Mouse (Mus musculus): ENCODE data around the gene Plscr2. TPM values are rescaled to one million over a fixed set of nuclear protein-coding genes. Genes with fewer than 3 reads are reported as not detected.

The Plscr2 gene
- total and polyA plus RNA-seq, 3 experiments = 0.11 to 0.19 TPM; not detected in 1

DNA sequence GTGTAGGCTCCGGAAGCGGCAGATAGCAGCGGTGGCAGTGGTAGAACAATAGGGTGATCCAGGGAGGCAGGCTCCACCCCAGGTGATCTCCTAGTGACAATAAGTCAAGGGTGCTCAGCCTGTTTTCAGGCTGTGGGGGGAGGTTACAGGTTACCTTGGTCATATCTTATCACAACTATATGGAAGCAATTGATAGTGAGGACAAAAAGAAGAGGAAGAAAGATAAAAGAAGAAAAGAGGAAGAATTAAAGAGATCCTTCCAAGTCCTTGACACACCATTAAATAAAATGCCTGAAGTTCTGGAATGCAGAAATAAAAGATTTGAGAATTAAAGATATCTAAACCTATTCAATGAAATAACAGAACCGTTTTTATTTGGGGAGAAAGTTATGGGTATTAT, 51.4 kb downstream of the Plscr2 start:
- Histone ChIP-seq H3K27ac (ENCODE audit: control insufficient read depth, low read depth, low read length) (peak overlapping the region; percentile 63), H3K36me3 (ENCODE audit: control insufficient read depth in 1 of 2, insufficient read depth in 2 of 2, low read length in 2 of 2) (peaks cover 0 to 24% of the 10 kb centered on the region in 2 experiments; a peak in 2 of 4 replicates), H3K27me3 (ENCODE audit: control insufficient read depth in 1 of 2, insufficient read depth in 2 of 2, low read length in 2 of 2) (no peaks in the 10 kb centered on the region), H3K4me1 (ENCODE audit: control insufficient read depth in 1 of 2, insufficient read depth in 2 of 2, low read length in 2 of 2) (peaks cover 11 to 27% of the 10 kb centered on the region in 2 experiments), H3K9ac (ENCODE audit: control insufficient read depth, low read depth, low read length, poor library complexity, severe bottlenecking) (no peak overlapping the region), H3K79me2 (ENCODE audit: control insufficient read depth, insufficient read depth, low read length, poor library complexity) (no peaks in the 10 kb centered on the region), H3K4me3 (ENCODE audit: control insufficient read depth in 1 of 2, insufficient read depth in 1 of 2, low read depth in 2 of 2, low read length in 2 of 2) (peak overlapping the region; percentile 50 to 55; a peak in 3 of 4 replicates), H3K9me3 (replicated peaks; ENCODE audit: insufficient read depth, low read length) (no peaks in the 10 kb centered on the region)
- DNase-seq (ENCODE audit: low read depth, low spot score) = no peak
- peak; percentile 50; the same call in 1 of the 2 replicates for TF ChIP-seq BHLHE40 (IDR thresholded peaks at IDR 0.05; ENCODE audit: borderline replicate concordance, low read depth, low read length)
- TF ChIP-seq GABPA (IDR thresholded peaks at IDR 0.05; ENCODE audit: low read depth, low read length) = no peak
- TF ChIP-seq ZC3H11A (IDR thresholded peaks at IDR 0.05; ENCODE audit: low read depth, low read length) = peak; percentile 21; the same call in 1 of the 2 replicates
- TF ChIP-seq ETS1 (IDR thresholded peaks at IDR 0.05; ENCODE audit: low read depth, low read length) = peak; percentile 84
- peak; percentile 77 for TF ChIP-seq RCOR1 (IDR thresholded peaks at IDR 0.05; ENCODE audit: low read depth, low read length)
- TF ChIP-seq JUND (IDR thresholded peaks at IDR 0.05; ENCODE audit: low read depth, low read length) = no peak
- 0 out of 2 replicates have a peak, but pooled peaks have one; percentile 44 for TF ChIP-seq MAFK (IDR thresholded peaks at IDR 0.05; ENCODE audit: borderline replicate concordance, low read depth, low read length)
- no peak for TF ChIP-seq ZMIZ1 (IDR thresholded peaks at IDR 0.05; ENCODE audit: low read depth, low read length)
- no peak for TF ChIP-seq ZNF384 (IDR thresholded peaks at IDR 0.05; ENCODE audit: low read depth, low read length)
- peak; percentile 96 for TF ChIP-seq GATA1 (IDR thresholded peaks at IDR 0.05; ENCODE audit: low read depth, low read length)
- no peak for TF ChIP-seq CHD1 (IDR thresholded peaks at IDR 0.05; ENCODE audit: low read depth, low read length)
- peak; percentile 93 to 95 for TF ChIP-seq EP300 (IDR thresholded peaks at IDR 0.05; ENCODE audit: low read depth in 1 of 2, low read length in 2 of 2)
- TF ChIP-seq SIN3A (IDR thresholded peaks at IDR 0.05; ENCODE audit: low read length) = 0 out of 2 replicates have a peak, but pooled peaks have one; percentile 55
- TF ChIP-seq ELF1 (IDR thresholded peaks at IDR 0.05; ENCODE audit: low read depth, low read length) = peak; percentile 20; the same call in 1 of the 2 replicates
- no peak for TF ChIP-seq POLR2AphosphoS2 (IDR thresholded peaks at IDR 0.05; ENCODE audit: low read length)
- peak; percentile 94 for TF ChIP-seq TCF12 (IDR thresholded peaks at IDR 0.05; ENCODE audit: low read depth, low read length)

DNA sequence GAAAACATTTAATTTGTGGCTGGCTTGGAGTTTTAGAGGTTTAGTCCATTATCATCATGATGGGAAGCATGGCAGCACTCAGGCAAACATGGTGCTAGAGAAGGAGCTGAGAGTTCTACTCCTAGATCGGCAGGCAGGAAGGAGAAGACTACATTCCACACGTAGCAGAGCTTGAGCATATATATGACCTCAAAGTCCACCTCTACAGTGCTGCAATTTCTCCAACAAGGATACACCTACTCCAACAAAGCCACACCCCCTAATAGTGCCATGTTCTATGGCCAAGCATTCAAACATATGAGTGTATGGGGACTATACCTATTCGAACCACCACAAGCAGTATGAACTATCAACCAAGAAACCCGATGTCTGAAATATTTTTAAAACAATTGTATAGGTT, 56.0 kb downstream of the Plscr2 start:
- Histone ChIP-seq H3K79me2 (ENCODE audit: control insufficient read depth, insufficient read depth, low read length, poor library complexity) (no peaks in the 10 kb centered on the region), H3K27ac (ENCODE audit: control insufficient read depth, low read depth, low read length) (no peak overlapping the region), H3K27me3 (ENCODE audit: control insufficient read depth in 1 of 2, insufficient read depth in 2 of 2, low read length in 2 of 2) (no peaks in the 10 kb centered on the region), H3K9ac (ENCODE audit: control insufficient read depth, low read depth, low read length, poor library complexity, severe bottlenecking) (no peak overlapping the region), H3K4me3 (ENCODE audit: control insufficient read depth in 1 of 2, insufficient read depth in 1 of 2, low read depth in 2 of 2, low read length in 2 of 2) (no peak overlapping the region), H3K36me3 (ENCODE audit: control insufficient read depth in 1 of 2, insufficient read depth in 2 of 2, low read length in 2 of 2) (peaks cover 0 to 28% of the 10 kb centered on the region in 2 experiments; a peak in 2 of 4 replicates), H3K9me3 (replicated peaks; ENCODE audit: insufficient read depth, low read length) (no peaks in the 10 kb centered on the region), H3K4me1 (ENCODE audit: control insufficient read depth in 1 of 2, insufficient read depth in 2 of 2, low read length in 2 of 2) (peaks cover 22 to 33% of the 10 kb centered on the region in 2 experiments)
- DNase-seq (ENCODE audit: low read depth, low spot score) = no peak
- TF ChIP-seq RAD21 (IDR thresholded peaks at IDR 0.05; ENCODE audit: low read depth, low read length) (no peak), ZNF384 (IDR thresholded peaks at IDR 0.05; ENCODE audit: low read depth, low read length) (no peak), UBTF (IDR thresholded peaks at IDR 0.05; ENCODE audit: borderline replicate concordance, insufficient read depth, low read depth, low read length) (no peak), MYC (IDR thresholded peaks at IDR 0.05; ENCODE audit: low read depth, low read length) (no peak), BHLHE40 (IDR thresholded peaks at IDR 0.05; ENCODE audit: borderline replicate concordance, low read depth, low read length) (no peak), RCOR1 (IDR thresholded peaks at IDR 0.05; ENCODE audit: low read depth, low read length) (no peak), HCFC1 (IDR thresholded peaks at IDR 0.05; ENCODE audit: low read depth, low read length) (no peak), CTCF (IDR thresholded peaks at IDR 0.05 in 2 of 3, conservative IDR thresholded peaks at IDR 0.05 in 1 of 3; ENCODE audit: control insufficient read depth in 1 of 3, insufficient read depth in 1 of 3, low read depth in 2 of 3, low read length in 3 of 3, poor library complexity in 1 of 3, severe bottlenecking in 1 of 3) (no peak), CHD2 (IDR thresholded peaks at IDR 0.05; ENCODE audit: low read length) (no peak), KAT2A (conservative IDR thresholded peaks at IDR 0.05; ENCODE audit: low read depth, low read length) (no peak)

Measured in MEL (cell line).